Mouse (Mus musculus) forebrain, embryonic 10.5 days (tissue): ENCODE measurements at regions not wholly inside any gene's neighbourhood (a gene's known extent, or its start where the extent isn't known, plus 50 kb on each side); places are given as distances from the start of the nearest gene placed in this dataset.

Source experiments
- DNase-seq: peaks from one replicate; pipeline ENCODE4 v3.0.0-alpha.2; 2017; ENCODE audit warnings: low spot score; ENCODE audit errors: extremely low spot score
- H3K27ac ChIP-seq: fragments of 300-500 bp; sonication (generic); 2 replicates; pipeline ENCODE4 v1.5.1; 2016; ENCODE audit warnings: mild to moderate bottlenecking
- H3K27me3 ChIP-seq: fragments of 300-500 bp; sonication (generic); 2 replicates; pipeline ENCODE4 v1.6.1; 2016; ENCODE audit warnings: mild to moderate bottlenecking; ENCODE audit not compliant: poor library complexity, severe bottlenecking
- H3K36me3 ChIP-seq: fragments of 300-500 bp; sonication (generic); replicated peaks from 2 replicates; pipeline ENCODE4 v1.6.1; 2016; ENCODE audit warnings: mild to moderate bottlenecking, moderate library complexity
- H3K4me1 ChIP-seq: fragments of 300-500 bp; sonication (generic); 2 replicates; pipeline ENCODE4 v1.6.1; 2016
- H3K4me3 ChIP-seq: fragments of 300-500 bp; sonication (generic); 2 replicates; pipeline ENCODE4 v1.5.1; 2016; ENCODE audit warnings: mild to moderate bottlenecking, moderate library complexity
- H3K9me3 ChIP-seq: fragments of 300-500 bp; sonication (generic); 2 replicates; pipeline ENCODE4 v1.6.1; 2016; ENCODE audit warnings: mild to moderate bottlenecking, moderate library complexity
- WGBS: fragments of 180-500 bp; shearing (Covaris S2); methylation state at CpG from one replicate; pipeline ENCODE4 v1.1.7; 2016; 5-methylcytosine and 5-hydroxymethylcytosine counted together

GRCm38 (mm10) chr17:65101157-65101556 lies 265.3 kb upstream of the 4930583I09Rik start:
- H3K4me3 ChIP-seq, result no peak overlapping the region
- DNase-seq, result no peak
- H3K9me3 ChIP-seq, result no peaks in the 10 kb centered on the region
- no peaks in the 10 kb centered on the region for H3K36me3 ChIP-seq
- H3K4me1 ChIP-seq, result no peaks in the 10 kb centered on the region
- 86% methylated on average over 6 of the region's 6 CpGs for WGBS
- H3K27me3 ChIP-seq, result no peaks in the 10 kb centered on the region
- H3K27ac ChIP-seq, result no peak overlapping the region

- no peak overlapping the region for H3K4me3 ChIP-seq
- no peak for DNase-seq
- H3K27ac ChIP-seq, result no peak overlapping the region
- H3K27me3 ChIP-seq, result no peaks in the 10 kb centered on the region
- WGBS, result 90% methylated on average over 8 of the region's 8 CpGs
- no peaks in the 10 kb centered on the region for H3K9me3 ChIP-seq
- H3K36me3 ChIP-seq, result no peaks in the 10 kb centered on the region
- peaks cover 12% of the 10 kb centered on the region for H3K4me1 ChIP-seq
These were observed 246.4 kb upstream of the 4930583I09Rik start for GRCm38 (mm10) chr17:65082249-65082648.

GRCm38 (mm10) chr17:65081779-65082086 lies 245.9 kb upstream of the 4930583I09Rik start:
- no peak overlapping the region for H3K27ac ChIP-seq
- H3K36me3 ChIP-seq, result no peaks in the 10 kb centered on the region
- H3K4me1 ChIP-seq, result peaks cover 12% of the 10 kb centered on the region
- no peak overlapping the region for H3K4me3 ChIP-seq
- WGBS, result 71% methylated on average over 2 of the region's 2 CpGs
- no peaks in the 10 kb centered on the region for H3K9me3 ChIP-seq
- DNase-seq, result no peak
- H3K27me3 ChIP-seq, result no peaks in the 10 kb centered on the region

GRCm38 (mm10) chr17:65081072-65081778 lies 245.4 kb upstream of the 4930583I09Rik start:
- no peak overlapping the region for H3K27ac ChIP-seq
- H3K27me3 ChIP-seq, result no peaks in the 10 kb centered on the region
- no peaks in the 10 kb centered on the region for H3K9me3 ChIP-seq
- H3K36me3 ChIP-seq, result no peaks in the 10 kb centered on the region
- DNase-seq, result no peak
- peaks cover 12% of the 10 kb centered on the region for H3K4me1 ChIP-seq
- H3K4me3 ChIP-seq, result no peak overlapping the region
- 74% methylated on average over 9 of the region's 9 CpGs for WGBS

- Histone ChIP-seq H3K4me3 (no peak overlapping the region), H3K36me3 (no peaks in the 10 kb centered on the region), H3K27me3 (no peaks in the 10 kb centered on the region), H3K9me3 (no peaks in the 10 kb centered on the region), H3K27ac (no peak overlapping the region), H3K4me1 (no peaks in the 10 kb centered on the region)
- 94% methylated on average over 4 of the region's 4 CpGs for WGBS
- no peak for DNase-seq
These were observed 239.0 kb upstream of the 4930583I09Rik start for GRCm38 (mm10) chr17:65074878-65075277.

GRCm38 (mm10) chr17:65071114-65071513 lies 235.2 kb upstream of the 4930583I09Rik start:
- Histone ChIP-seq H3K27me3 (no peaks in the 10 kb centered on the region), H3K27ac (no peak overlapping the region), H3K4me3 (no peak overlapping the region), H3K9me3 (no peaks in the 10 kb centered on the region), H3K4me1 (no peaks in the 10 kb centered on the region), H3K36me3 (no peaks in the 10 kb centered on the region)
- no peak for DNase-seq
- WGBS, result 54% methylated on average over 3 of the region's 3 CpGs

GRCm38 (mm10) chr17:65066135-65066534 lies 230.3 kb upstream of the 4930583I09Rik start:
- Histone ChIP-seq H3K27ac (no peak overlapping the region), H3K9me3 (no peaks in the 10 kb centered on the region), H3K36me3 (no peaks in the 10 kb centered on the region), H3K4me3 (no peak overlapping the region), H3K27me3 (no peaks in the 10 kb centered on the region), H3K4me1 (no peaks in the 10 kb centered on the region)
- 79% methylated on average over 3 of the region's 3 CpGs for WGBS
- no peak for DNase-seq

GRCm38 (mm10) chr17:65056059-65056458 lies 220.2 kb upstream of the 4930583I09Rik start:
- DNase-seq, result no peak
- no peak overlapping the region for H3K4me3 ChIP-seq
- no peaks in the 10 kb centered on the region for H3K4me1 ChIP-seq
- no peaks in the 10 kb centered on the region for H3K27me3 ChIP-seq
- no peaks in the 10 kb centered on the region for H3K9me3 ChIP-seq
- 91% methylated on average over 4 of the region's 4 CpGs for WGBS
- H3K27ac ChIP-seq, result no peak overlapping the region
- no peaks in the 10 kb centered on the region for H3K36me3 ChIP-seq

GRCm38 (mm10) chr17:65049860-65050482 lies 214.1 kb upstream of the 4930583I09Rik start:
- Histone ChIP-seq H3K27me3 (no peaks in the 10 kb centered on the region), H3K27ac (no peak overlapping the region), H3K4me1 (peaks cover 9% of the 10 kb centered on the region), H3K9me3 (no peaks in the 10 kb centered on the region), H3K4me3 (no peak overlapping the region), H3K36me3 (no peaks in the 10 kb centered on the region)
- 45% methylated on average over 7 of the region's 7 CpGs for WGBS
- DNase-seq, result no peak

GRCm38 (mm10) chr17:65015731-65016130 lies 179.9 kb upstream of the 4930583I09Rik start:
- H3K4me1 ChIP-seq, result no peaks in the 10 kb centered on the region
- H3K36me3 ChIP-seq, result no peaks in the 10 kb centered on the region
- H3K27me3 ChIP-seq, result no peaks in the 10 kb centered on the region
- 90% methylated on average over 5 of the region's 5 CpGs for WGBS
- H3K27ac ChIP-seq, result no peak overlapping the region
- H3K9me3 ChIP-seq, result no peaks in the 10 kb centered on the region
- no peak overlapping the region for H3K4me3 ChIP-seq
- DNase-seq, result no peak

GRCm38 (mm10) chr17:65014682-65015081 lies 178.8 kb upstream of the 4930583I09Rik start:
- no peak for DNase-seq
- H3K27me3 ChIP-seq, result no peaks in the 10 kb centered on the region
- H3K9me3 ChIP-seq, result no peaks in the 10 kb centered on the region
- no peaks in the 10 kb centered on the region for H3K4me1 ChIP-seq
- H3K27ac ChIP-seq, result no peak overlapping the region
- no peak overlapping the region for H3K4me3 ChIP-seq
- no peaks in the 10 kb centered on the region for H3K36me3 ChIP-seq

GRCm38 (mm10) chr17:65000626-65001135 lies 164.8 kb upstream of the 4930583I09Rik start:
- WGBS, result 82% methylated on average over 5 of the region's 5 CpGs
- H3K27me3 ChIP-seq, result no peaks in the 10 kb centered on the region

GRCm38 (mm10) chr17:64994483-64994882 lies 158.6 kb upstream of the 4930583I09Rik start:
- Histone ChIP-seq H3K4me3 (no peak overlapping the region), H3K36me3 (no peaks in the 10 kb centered on the region), H3K4me1 (no peaks in the 10 kb centered on the region), H3K9me3 (peaks cover 3% of the 10 kb centered on the region; the same call in 1 of the 2 replicates), H3K27me3 (no peaks in the 10 kb centered on the region), H3K27ac (no peak overlapping the region)
- no peak for DNase-seq
- WGBS, result 94% methylated on average over 10 of the region's 10 CpGs

More at GRCm38 (mm10) chr17:65000626-65001135, 164.8 kb upstream of the 4930583I09Rik start:
- Histone ChIP-seq H3K4me3 (no peak overlapping the region), H3K27ac (no peak overlapping the region), H3K9me3 (no peaks in the 10 kb centered on the region), H3K36me3 (no peaks in the 10 kb centered on the region), H3K4me1 (no peaks in the 10 kb centered on the region)
- DNase-seq, result no peak
